Mouse (Mus musculus): ENCODE results near the gene Cldn18. TPM values are rescaled to one million over a fixed set of nuclear protein-coding genes. Genes with fewer than 3 reads are reported as not detected.

Gene Cldn18
- 0.01 TPM in 1 of 2 replicates, not detected in the other for polyA plus RNA-seq (2012; rRNA removed)

GRCm38 (mm10) chr9:99717134-99717533 lies at the start of gene Cldn18:
Cldn18 (minus strand) TSS chr9:99717267.

Other genes starting within 250 kb of the Cldn18 start
- 5.8 and 6.6 TPM in 2 replicates for gene Armc8, start 148.4 kb downstream of the Cldn18 start, polyA plus RNA-seq (2012; rRNA removed)
- 6.9 and 7.9 TPM in 2 replicates for gene Dbr1, start 141.5 kb downstream of the Cldn18 start, polyA plus RNA-seq (2012; rRNA removed)
- gene A4gnt, start 104.8 kb downstream of the Cldn18 start, polyA plus RNA-seq (2012; rRNA removed) = not detected in 2 replicates
- gene Dzip1l, start 87.8 kb downstream of the Cldn18 start, polyA plus RNA-seq (2012; rRNA removed) = 0.39 and 0.60 TPM in 2 replicates
- gene Sox14, start 158.9 kb upstream of the Cldn18 start, polyA plus RNA-seq (2012; rRNA removed) = not detected in 2 replicates

Measured in liver, embryonic 18 days (tissue).